Mouse (Mus musculus) spleen, adult 2 months (tissue): ENCODE measurements around the gene Mrps23.

Source experiments
- CTCF ChIP-seq: fragments of 200-500 bp; IDR thresholded peaks from 2 replicates; pipeline ENCODE4 v1.5.1; 2011; ENCODE audit warnings: mild to moderate bottlenecking, inconsistent platforms; ENCODE audit not compliant: insufficient read depth, insufficient read length, insufficient replicate concordance; ENCODE audit errors: extremely low read depth
- POLR2A ChIP-seq: fragments of 200-500 bp; IDR thresholded peaks from 2 replicates; pipeline ENCODE4 v1.6.1; 2011; ENCODE audit warnings: low read depth, low read length, inconsistent platforms

DNA sequence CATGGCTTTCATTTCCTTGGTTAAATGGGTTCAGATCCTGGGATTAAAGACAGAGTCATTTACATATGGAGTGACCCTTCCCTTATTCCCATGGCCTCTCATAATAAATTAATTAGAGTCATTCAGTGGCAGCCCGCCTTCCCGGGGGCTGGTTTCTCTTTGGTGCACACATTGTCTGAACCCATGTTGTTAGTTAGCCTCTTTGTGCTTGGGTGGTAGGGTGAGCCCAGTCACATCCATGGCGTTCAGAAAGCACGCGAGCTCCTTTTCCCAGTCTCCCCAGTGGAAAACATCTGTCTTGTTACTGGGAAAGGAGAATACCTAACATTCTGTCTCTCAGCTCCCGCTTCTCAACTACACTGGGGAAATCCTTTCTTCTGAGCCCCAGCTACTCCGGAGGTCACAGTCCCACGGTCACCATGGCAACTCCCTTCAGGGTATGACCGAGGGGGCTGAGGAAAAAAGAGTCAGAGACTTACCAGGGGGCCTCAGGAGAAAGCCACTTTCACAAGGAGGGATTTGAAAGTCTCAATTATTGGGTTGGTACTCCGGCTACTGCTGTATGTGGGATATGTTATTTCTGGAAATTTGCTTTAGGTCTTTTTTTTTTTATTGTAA is 36.7 kb downstream of the Mrps23 start:
- TF ChIP-seq CTCF (no peak), POLR2A (no peak)
